Mouse (Mus musculus) liver, embryonic 14.5 days (tissue): ENCODE data around the gene H2al2b. TPM values are rescaled to one million over a fixed set of nuclear protein-coding genes. Genes with fewer than 3 reads are reported as not detected.
"Not testable (repeated sequence)": the region's sequence is repeated elsewhere in the genome, so short reads cannot be mapped to it uniquely, and the experiment has no call there.

ENCODE experiments used
- ATAC-seq: fragments of 200-750 bp; cut with Nextera tagmentation; 2 replicates; pipeline ENCODE4 v1.8.0; 2017; ENCODE audit warnings: moderate number of reproducible peaks, mild to moderate bottlenecking, moderate library complexity; ENCODE audit not compliant: insufficient read depth
- DNase-seq, 3 experiments: peaks; one replicate each; pipeline ENCODE4 v3.0.0-alpha.2; 2012 to 2013; ENCODE audit warnings: low read depth in 3 of 3, low spot score in 3 of 3
- H3K27ac ChIP-seq: fragments of 300-500 bp; sonication (generic); 2 replicates; pipeline ENCODE4 v1.5.1; 2014; ENCODE audit warnings: moderate library complexity, mild to moderate bottlenecking, control low read depth, inconsistent platforms
- H3K27me3 ChIP-seq: fragments of 300-500 bp; sonication (generic); 2 replicates; pipeline ENCODE4 v1.6.1; 2014; ENCODE audit warnings: mild to moderate bottlenecking, low read length, moderate library complexity; ENCODE audit not compliant: control insufficient read depth, insufficient read depth
- H3K36me3 ChIP-seq: fragments of 300-500 bp; sonication (generic); replicated peaks from 2 replicates; pipeline ENCODE4 v1.6.1; 2014; ENCODE audit warnings: low read depth; ENCODE audit not compliant: control insufficient read depth, insufficient read depth
- H3K4me1 ChIP-seq, 2 experiments: fragments of 200-500 bp in 1 of 2; fragments of 300-500 bp in 1 of 2; sonication (generic) in 1 of 2; replicated peaks; 2 replicates each; pipeline ENCODE4 v1.6.1; 2012 to 2014; ENCODE audit warnings: antibody characterized with exemption in 1 of 2, inconsistent platforms in 1 of 2, low read length in 1 of 2; ENCODE audit not compliant: control insufficient read depth in 2 of 2, insufficient read depth in 2 of 2
- H3K4me2 ChIP-seq: fragments of 300-500 bp; sonication (generic); 2 replicates; pipeline ENCODE4 v1.6.1; 2014; ENCODE audit warnings: low read depth, mild to moderate bottlenecking, control low read depth, moderate library complexity
- H3K4me3 ChIP-seq, 2 experiments: fragments of 200-500 bp in 1 of 2; fragments of 300-500 bp in 1 of 2; sonication (generic) in 1 of 2; 2 replicates each; pipeline ENCODE4 v1.5.1; 2012 to 2014; ENCODE audit warnings: low read depth in 2 of 2, low read length in 2 of 2, mild to moderate bottlenecking in 2 of 2, control low read depth in 1 of 2, inconsistent platforms in 1 of 2, moderate library complexity in 1 of 2; ENCODE audit not compliant: insufficient read depth in 1 of 2
- H3K9ac ChIP-seq: fragments of 300-500 bp; sonication (generic); replicated peaks from 2 replicates; pipeline ENCODE4 v1.6.1; 2014; ENCODE audit warnings: mild to moderate bottlenecking, control low read depth, moderate library complexity
- H3K9me3 ChIP-seq: fragments of 300-500 bp; sonication (generic); 2 replicates; pipeline ENCODE4 v1.6.1; 2016; ENCODE audit warnings: low read length, mixed read lengths; ENCODE audit not compliant: control insufficient read depth
- WGBS: fragments of 180-500 bp; shearing (Covaris S2); extraction: QIAGEN DNeasy Blood & Tissue Kit; methylation state at CpG from one replicate; pipeline ENCODE4 v1.1.7; 2014; ENCODE audit not compliant: insufficient replicate concordance; 5-methylcytosine and 5-hydroxymethylcytosine counted together
- polyA plus RNA-seq, 2 experiments: library from polyadenylated mRNA; depleted of rRNA in 1 of 2; stranded (reverse) in 1 of 2; unstranded in 1 of 2; fragments of >200 nt; fragmentation: Nextera tagmentation in 1 of 2; extraction: Ambion mirVana in 1 of 2; gene quantifications; 2 replicates each; pipeline versions ENCODE4 v1.2.1 to v1.2.3; 2012 to 2014

Gene H2al2b
- polyA plus RNA-seq (2012; rRNA removed) (not detected in 2 replicates), polyA plus RNA-seq (2014; fragmentation: Nextera tagmentation; extraction: Ambion mirVana) (not detected in 2 replicates)

DNA sequence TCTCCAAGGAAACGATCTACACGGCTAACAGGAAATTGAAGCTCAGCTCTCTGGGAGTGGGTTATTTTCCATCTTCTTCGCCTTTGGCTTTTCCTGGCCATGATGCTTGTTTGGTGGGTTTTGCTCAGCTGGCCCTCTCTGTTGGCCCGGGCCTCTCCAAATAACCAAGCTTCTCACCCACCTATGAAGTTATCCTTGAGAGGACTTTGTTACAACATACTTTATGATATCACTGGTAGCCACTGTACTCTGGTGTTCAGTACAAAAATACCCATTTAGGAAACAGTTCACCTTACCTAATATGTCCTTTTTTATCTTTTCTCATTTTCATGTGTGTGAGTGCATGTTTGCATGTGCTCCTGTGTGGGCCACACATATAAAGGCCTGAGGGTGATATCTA, at the start of gene H2al2b:
TSS of gene H2al2b (minus strand) at position 101 of the 400 bp plus-strand sequence.
- H3K4me1 ChIP-seq, H3K4me2 ChIP-seq, H3K9me3 ChIP-seq, H3K27ac ChIP-seq, ATAC-seq, H3K36me3 ChIP-seq, H3K27me3 ChIP-seq, DNase-seq, H3K9ac ChIP-seq, H3K4me3 ChIP-seq: not testable (repeated sequence)
- no CpG with 5 or more reads among the region's 4 CpGs for WGBS

Other genes with a start within 250 kb of the H2al2b start
- gene H2al2c, start 121.6 kb downstream of the H2al2b start, polyA plus RNA-seq (2012; rRNA removed): not detected in 2 replicates
- not detected in 2 replicates for gene H2al2c, start 121.6 kb downstream of the H2al2b start, polyA plus RNA-seq (2014; fragmentation: Nextera tagmentation; extraction: Ambion mirVana)
- gene Sry, start 57.0 kb downstream of the H2al2b start, polyA plus RNA-seq (2012; rRNA removed): not detected in 2 replicates
- gene Sry, start 57.0 kb downstream of the H2al2b start, polyA plus RNA-seq (2014; fragmentation: Nextera tagmentation; extraction: Ambion mirVana): not detected in 2 replicates
- not detected in 2 replicates for gene Gm4064, start 75.5 kb upstream of the H2al2b start, polyA plus RNA-seq (2012; rRNA removed)
- gene Gm4064, start 75.5 kb upstream of the H2al2b start, polyA plus RNA-seq (2014; fragmentation: Nextera tagmentation; extraction: Ambion mirVana): not detected in 2 replicates
- gene Rbmy, start 110.0 kb upstream of the H2al2b start, polyA plus RNA-seq (2012; rRNA removed): not detected in 2 replicates
- not detected in 2 replicates for gene Rbmy, start 110.0 kb upstream of the H2al2b start, polyA plus RNA-seq (2014; fragmentation: Nextera tagmentation; extraction: Ambion mirVana)
- not detected in 2 replicates for gene Gm10256, start 110.0 kb upstream of the H2al2b start, polyA plus RNA-seq (2012; rRNA removed)
- not detected in 2 replicates for gene Gm10256, start 110.0 kb upstream of the H2al2b start, polyA plus RNA-seq (2014; fragmentation: Nextera tagmentation; extraction: Ambion mirVana)
- not detected in 2 replicates for gene Gm10352, start 180.3 kb upstream of the H2al2b start, polyA plus RNA-seq (2012; rRNA removed)
- gene Gm10352, start 180.3 kb upstream of the H2al2b start, polyA plus RNA-seq (2014; fragmentation: Nextera tagmentation; extraction: Ambion mirVana): not detected in 2 replicates
- gene Gm29289, start 211.9 kb upstream of the H2al2b start, polyA plus RNA-seq (2012; rRNA removed): not detected in 2 replicates
- not detected in 2 replicates for gene Gm29289, start 211.9 kb upstream of the H2al2b start, polyA plus RNA-seq (2014; fragmentation: Nextera tagmentation; extraction: Ambion mirVana)